Mouse (Mus musculus) myocyte (in vitro differentiated cells): ENCODE data around the gene Chaf1a. TPM values are rescaled to one million over a fixed set of nuclear protein-coding genes. Genes with fewer than 3 reads are reported as not detected.

Experiments
- H3K27me3 ChIP-seq: one replicate; pipeline ENCODE4 v1.6.1; 2011; ENCODE audit not compliant: control insufficient read depth, insufficient read depth, insufficient read length
- H3K36me3 ChIP-seq: one replicate; pipeline ENCODE4 v1.6.1; 2011; ENCODE audit not compliant: control insufficient read depth, insufficient read depth
- H3K4me2 ChIP-seq: one replicate; pipeline ENCODE4 v1.6.1; 2011; ENCODE audit warnings: low read depth, control low read depth
- H3K4me3 ChIP-seq: one replicate; pipeline ENCODE4 v1.5.1; 2011; ENCODE audit warnings: mild to moderate bottlenecking, control low read depth, moderate library complexity
- H3K79me2 ChIP-seq: one replicate; pipeline ENCODE4 v1.6.1; 2011; ENCODE audit not compliant: control insufficient read depth, insufficient read depth
- H3ac ChIP-seq: one replicate; pipeline ENCODE4 v1.6.1; 2011; ENCODE audit not compliant: control insufficient read depth, insufficient read length
- CEBPB ChIP-seq: IDR thresholded peaks from 2 replicates; pipeline ENCODE4 v1.6.1; 2011; ENCODE audit warnings: mild to moderate bottlenecking, moderate library complexity; ENCODE audit not compliant: poor library complexity, insufficient read depth, severe bottlenecking
- E2F4 ChIP-seq: IDR thresholded peaks from one replicate; pipeline ENCODE4 v1.6.1; 2011; ENCODE audit warnings: mild to moderate bottlenecking, control low read depth, moderate library complexity; ENCODE audit not compliant: insufficient read depth
- MAX ChIP-seq: IDR thresholded peaks from one replicate; pipeline ENCODE4 v1.6.1; 2011; ENCODE audit warnings: low read depth, mild to moderate bottlenecking, control low read depth
- MYOD1 ChIP-seq, 3 experiments: IDR thresholded peaks; one replicate each; pipeline ENCODE4 v1.6.1; 2011; ENCODE audit warnings: control low read depth in 2 of 3, low read depth in 2 of 3, mild to moderate bottlenecking in 2 of 3, moderate library complexity in 1 of 3; ENCODE audit not compliant: insufficient read length in 2 of 3, control insufficient read depth in 1 of 3
- MYOG ChIP-seq, 3 experiments: IDR thresholded peaks; one replicate each; pipeline ENCODE4 v1.6.1; 2011; ENCODE audit warnings: control low read depth in 2 of 3, low read depth in 2 of 3, mild to moderate bottlenecking in 2 of 3; ENCODE audit not compliant: insufficient read length in 2 of 3, control insufficient read depth in 1 of 3, insufficient read depth in 1 of 3
- POLR2A ChIP-seq: IDR thresholded peaks from one replicate; pipeline ENCODE4 v1.6.1; 2011; ENCODE audit warnings: low read depth, mild to moderate bottlenecking, control low read depth, moderate library complexity; ENCODE audit not compliant: insufficient read length
- POLR2AphosphoS2 ChIP-seq: IDR thresholded peaks from one replicate; pipeline ENCODE4 v1.6.1; 2011; ENCODE audit warnings: low read depth, control low read depth; ENCODE audit not compliant: insufficient read length
- REST ChIP-seq: IDR thresholded peaks from one replicate; pipeline ENCODE4 v1.6.1; 2011; ENCODE audit warnings: mild to moderate bottlenecking, control low read depth, moderate library complexity; ENCODE audit not compliant: insufficient read depth, insufficient read length
- SRF ChIP-seq: IDR thresholded peaks from one replicate; pipeline ENCODE4 v1.6.1; 2011; ENCODE audit warnings: low read depth; ENCODE audit not compliant: control insufficient read depth, insufficient read length
- TCF12 ChIP-seq: IDR thresholded peaks from one replicate; pipeline ENCODE4 v1.6.1; 2011; ENCODE audit warnings: mild to moderate bottlenecking, control low read depth; ENCODE audit not compliant: poor library complexity, insufficient read depth, severe bottlenecking
- TCF3 ChIP-seq: IDR thresholded peaks from one replicate; pipeline ENCODE4 v1.6.1; 2011; ENCODE audit warnings: low read depth, control low read depth; ENCODE audit not compliant: insufficient read length
- USF1 ChIP-seq: IDR thresholded peaks from one replicate; pipeline ENCODE4 v1.6.1; 2011; ENCODE audit warnings: low read depth, mild to moderate bottlenecking, control low read depth, moderate library complexity
- polyA plus RNA-seq: library from polyadenylated mRNA; unstranded; fragments of >200 nt; fragmentation: generic; extraction: Trizol; gene quantifications from one replicate; pipeline ENCODE4 v1.2.1, GENCODE M21; 2012; ENCODE audit warnings: missing spikeins

Chaf1a gene
- polyA plus RNA-seq, 1 experiment, result 8.0 TPM

GRCm38 (mm10) chr17:56020400-56021084 is 19.7 kb upstream of the Chaf1a start:
- no peak overlapping the region for H3K4me2 ChIP-seq
- H3K36me3 ChIP-seq, result peaks cover 6% of the 10 kb centered on the region
- TF ChIP-seq MYOG (IDR thresholded peaks at IDR 0.05; ENCODE audit: control insufficient read depth in 1 of 3, insufficient read depth in 1 of 3, insufficient read length in 2 of 3, low read depth in 2 of 3) (peak in 2 of 3 experiments; percentile 45 to 90), MYOD1 (IDR thresholded peaks at IDR 0.05; ENCODE audit: control insufficient read depth in 1 of 3, insufficient read length in 2 of 3, low read depth in 2 of 3) (peak in 2 of 3 experiments; percentile 51 to 53), SRF (no peak), POLR2AphosphoS2 (peak; percentile 72)
- no peak overlapping the region for H3K4me3 ChIP-seq
- no peaks in the 10 kb centered on the region for H3K27me3 ChIP-seq
- no peak overlapping the region for H3ac ChIP-seq
- peaks cover 52% of the 10 kb centered on the region for H3K79me2 ChIP-seq

- Histone ChIP-seq H3K4me2 (no peak overlapping the region), H3ac (no peak overlapping the region), H3K4me3 (no peak overlapping the region), H3K79me2 (peaks cover 58% of the 10 kb centered on the region), H3K27me3 (no peaks in the 10 kb centered on the region), H3K36me3 (no peaks in the 10 kb centered on the region)
- TF ChIP-seq POLR2A (peak; percentile 5), POLR2AphosphoS2 (no peak), MYOD1 (IDR thresholded peaks at IDR 0.05; ENCODE audit: control insufficient read depth in 1 of 3, insufficient read length in 2 of 3, low read depth in 2 of 3) (no peak), USF1 (no peak)
Measured at GRCm38 (mm10) chr17:56021161-56021910, 18.9 kb upstream of the Chaf1a start.

DNA sequence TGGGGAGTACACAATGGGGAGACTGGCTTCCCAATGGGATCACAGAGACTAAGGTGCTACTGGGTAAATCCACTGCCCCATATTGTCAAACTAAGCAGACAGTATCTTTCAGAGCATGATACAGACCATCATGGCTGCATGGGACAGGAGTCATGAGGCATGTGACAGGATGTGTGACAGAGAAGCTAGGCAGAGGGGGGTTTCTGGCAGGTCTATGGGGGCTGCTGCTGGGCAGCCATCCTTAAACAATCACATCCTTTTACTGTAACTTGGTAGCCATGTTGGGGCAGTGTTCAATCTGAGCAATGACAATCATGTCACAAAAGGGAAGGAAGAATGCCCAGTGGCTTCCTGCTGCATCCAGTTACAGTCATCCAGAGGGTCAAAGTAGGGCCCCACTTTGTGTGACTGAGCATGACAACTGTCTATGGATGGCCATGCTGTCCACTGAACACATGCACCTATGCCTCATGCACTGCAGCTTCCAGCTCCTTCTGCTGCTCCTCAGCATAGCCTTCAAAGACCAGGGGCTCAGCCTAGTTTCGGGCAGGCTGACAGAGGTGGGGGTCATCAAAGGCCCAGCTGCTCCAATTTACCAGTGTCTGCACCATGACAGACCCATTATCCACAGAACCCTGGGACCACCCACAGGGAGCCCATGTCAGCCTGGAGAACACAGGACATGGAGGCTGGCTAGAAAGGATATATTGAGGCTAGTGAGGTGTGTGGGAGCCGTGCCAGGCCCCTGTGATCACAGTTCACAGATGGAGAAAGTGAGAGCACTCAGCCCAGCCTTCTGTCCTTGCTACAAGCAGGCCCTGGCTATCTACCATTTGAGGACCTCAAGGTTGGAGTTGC is 17.9 kb upstream of the Chaf1a start:
- Histone ChIP-seq H3K79me2 (peaks cover 67% of the 10 kb centered on the region), H3K4me2 (no peak overlapping the region), H3K36me3 (no peaks in the 10 kb centered on the region), H3K27me3 (no peaks in the 10 kb centered on the region), H3ac (no peak overlapping the region), H3K4me3 (no peak overlapping the region)
- no peak for TF ChIP-seq POLR2A
- TF ChIP-seq SRF, result no peak
- peak; percentile 27 for TF ChIP-seq POLR2AphosphoS2

- Histone ChIP-seq H3K36me3 (no peaks in the 10 kb centered on the region), H3ac (no peak overlapping the region)
- TF ChIP-seq REST (no peak), TCF3 (no peak), MYOD1 (IDR thresholded peaks at IDR 0.05; ENCODE audit: control insufficient read depth in 1 of 3, insufficient read length in 2 of 3, low read depth in 2 of 3) (no peak), USF1 (no peak), POLR2AphosphoS2 (no peak), SRF (no peak), MAX (no peak)
Measured at GRCm38 (mm10) chr17:56022989-56023290, 17.3 kb upstream of the Chaf1a start.

GRCm38 (mm10) chr17:56023386-56023785 is 16.9 kb upstream of the Chaf1a start:
- H3K79me2 ChIP-seq, result peaks cover 77% of the 10 kb centered on the region
- no peak overlapping the region for H3K4me2 ChIP-seq
- no peaks in the 10 kb centered on the region for H3K27me3 ChIP-seq
- no peak overlapping the region for H3K4me3 ChIP-seq
- no peaks in the 10 kb centered on the region for H3K36me3 ChIP-seq
- H3ac ChIP-seq, result no peak overlapping the region
- TF ChIP-seq POLR2AphosphoS2 (no peak), MYOG (IDR thresholded peaks at IDR 0.05; ENCODE audit: control insufficient read depth in 1 of 3, insufficient read depth in 1 of 3, insufficient read length in 2 of 3, low read depth in 2 of 3) (no peak), CEBPB (no peak), REST (no peak), SRF (no peak), MYOD1 (IDR thresholded peaks at IDR 0.05; ENCODE audit: control insufficient read depth in 1 of 3, insufficient read length in 2 of 3, low read depth in 2 of 3) (no peak), TCF12 (no peak), E2F4 (no peak), POLR2A (no peak), MAX (no peak), USF1 (no peak), TCF3 (no peak)

More at GRCm38 (mm10) chr17:56022989-56023290, 17.3 kb upstream of the Chaf1a start:
- H3K4me3 ChIP-seq, result no peak overlapping the region
- peaks cover 72% of the 10 kb centered on the region for H3K79me2 ChIP-seq
- H3K4me2 ChIP-seq, result no peak overlapping the region
- no peaks in the 10 kb centered on the region for H3K27me3 ChIP-seq
